Mouse (Mus musculus): ENCODE results near the gene Epha2. TPM values are rescaled to one million over a fixed set of nuclear protein-coding genes. Genes with fewer than 3 reads are reported as not detected.

Gene Epha2
- polyA plus RNA-seq, 1 experiment from 2014 or later = 3.4 TPM

DNA sequence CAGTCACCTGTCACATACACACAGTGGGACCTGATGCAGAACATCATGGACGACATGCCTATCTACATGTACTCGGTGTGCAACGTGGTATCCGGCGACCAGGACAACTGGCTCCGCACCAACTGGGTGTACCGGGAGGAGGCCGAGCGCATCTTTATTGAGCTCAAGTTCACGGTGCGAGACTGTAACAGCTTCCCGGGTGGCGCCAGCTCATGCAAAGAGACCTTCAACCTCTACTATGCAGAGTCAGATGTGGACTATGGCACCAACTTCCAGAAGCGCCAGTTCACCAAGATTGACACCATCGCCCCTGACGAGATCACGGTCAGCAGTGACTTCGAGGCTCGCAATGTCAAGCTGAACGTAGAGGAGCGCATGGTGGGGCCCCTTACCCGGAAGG is 7.3 kb downstream of the Epha2 start:
- 96% methylated on average over 22 of the region's 22 CpGs for WGBS

DNA sequence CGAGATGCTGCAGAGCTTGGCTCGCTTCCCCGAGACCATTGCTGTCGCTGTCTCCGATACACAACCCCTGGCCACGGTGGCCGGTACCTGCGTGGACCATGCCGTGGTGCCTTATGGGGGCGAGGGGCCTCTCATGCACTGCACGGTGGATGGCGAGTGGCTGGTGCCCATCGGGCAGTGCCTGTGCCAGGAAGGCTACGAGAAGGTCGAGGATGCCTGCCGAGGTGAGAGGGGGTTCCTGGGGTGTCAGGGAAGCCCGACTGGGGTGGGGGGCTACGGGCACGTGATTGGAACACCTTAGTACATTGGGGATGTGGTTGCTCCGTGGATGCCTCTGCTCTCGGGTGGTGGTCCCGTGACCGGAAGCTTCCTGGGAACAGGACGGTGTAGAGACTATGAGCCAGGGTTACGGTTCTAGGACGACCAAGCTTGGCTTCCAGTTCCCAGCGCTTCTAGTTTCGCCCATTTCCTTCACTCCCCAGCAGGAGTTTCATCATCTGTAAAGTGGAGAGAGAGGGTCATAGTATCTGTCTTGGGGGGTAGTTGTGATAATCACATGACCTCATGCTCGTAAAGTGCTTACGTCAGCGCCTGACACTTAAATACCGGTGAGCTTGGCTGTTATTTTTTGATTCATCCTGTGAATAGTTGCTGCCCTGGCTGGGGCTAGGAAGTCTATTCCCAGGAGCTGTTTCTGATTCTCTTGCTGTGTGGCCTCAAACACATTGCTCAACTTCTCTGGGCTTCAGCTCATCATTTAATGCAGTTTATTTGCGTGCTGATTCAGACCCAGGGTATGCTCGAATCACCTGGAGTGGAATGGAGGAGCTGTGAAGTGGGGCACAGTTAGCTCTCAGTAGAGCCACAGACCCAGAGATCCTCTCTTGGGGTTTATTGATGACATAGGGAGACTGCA is 8.1 kb downstream of the Epha2 start:
- no peaks in the 10 kb centered on the region for H3K9me3 ChIP-seq
- H3K36me3 ChIP-seq = 0 out of 2 replicates have a peak, but pooled peaks cover 6% of the 10 kb centered on the region
- 93% methylated on average over 34 of the region's 34 CpGs for WGBS
- H3K4me3 ChIP-seq = no peak overlapping the region
- peak overlapping the region; percentile 73 for H3K27ac ChIP-seq
- no peak overlapping the region for H3K4me2 ChIP-seq (replicated peaks)
- ATAC-seq (ENCODE audit: insufficient number of reproducible peaks, insufficient read depth, low FRiP score, low TSS enrichment) = no peak
- H3K27me3 ChIP-seq = peaks cover 3% of the 10 kb centered on the region
- peaks cover 40% of the 10 kb centered on the region for H3K4me1 ChIP-seq
- no peak overlapping the region for H3K9ac ChIP-seq

More for the DNA sequence above, 7.3 kb downstream of the Epha2 start:
- H3K9ac ChIP-seq = no peak overlapping the region
- no peak overlapping the region for H3K4me2 ChIP-seq (replicated peaks)
- peaks cover 40% of the 10 kb centered on the region for H3K4me1 ChIP-seq
- H3K36me3 ChIP-seq = 0 out of 2 replicates have a peak, but pooled peaks cover 6% of the 10 kb centered on the region
- ATAC-seq (ENCODE audit: insufficient number of reproducible peaks, insufficient read depth, low FRiP score, low TSS enrichment) = no peak
- no peak overlapping the region for H3K4me3 ChIP-seq
- H3K9me3 ChIP-seq = no peaks in the 10 kb centered on the region
- no peak overlapping the region for H3K27ac ChIP-seq
- H3K27me3 ChIP-seq = peaks cover 10% of the 10 kb centered on the region

DNA sequence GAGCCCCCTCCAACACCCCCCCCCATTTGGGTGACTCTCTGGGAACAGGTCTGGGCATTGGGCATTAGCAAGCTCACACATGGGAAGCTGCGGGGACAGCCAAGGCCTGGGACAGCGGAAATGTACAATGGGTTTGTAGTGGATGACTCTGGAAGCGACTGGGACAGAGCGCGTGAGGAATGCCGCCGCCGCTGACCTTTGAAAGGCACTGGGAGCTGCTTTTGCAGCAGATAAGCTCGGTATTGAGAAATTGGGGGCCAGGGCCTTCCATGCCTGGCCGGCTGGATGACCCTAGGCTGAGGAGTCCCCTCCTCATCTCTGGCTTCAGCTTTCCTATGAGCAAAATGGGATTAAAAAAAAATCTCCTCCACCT is 8.7 kb downstream of the Epha2 start:
- Histone ChIP-seq H3K9me3 (no peaks in the 10 kb centered on the region), H3K36me3 (0 out of 2 replicates have a peak, but pooled peaks cover 6% of the 10 kb centered on the region), H3K27ac (peak overlapping the region; percentile 73), H3K27me3 (no peaks in the 10 kb centered on the region), H3K4me2 (replicated peaks) (no peak overlapping the region), H3K9ac (no peak overlapping the region), H3K4me3 (no peak overlapping the region), H3K4me1 (peaks cover 44% of the 10 kb centered on the region)
- ATAC-seq (ENCODE audit: insufficient number of reproducible peaks, insufficient read depth, low FRiP score, low TSS enrichment) = no peak
- WGBS = 39% methylated on average over 10 of the region's 10 CpGs

DNA sequence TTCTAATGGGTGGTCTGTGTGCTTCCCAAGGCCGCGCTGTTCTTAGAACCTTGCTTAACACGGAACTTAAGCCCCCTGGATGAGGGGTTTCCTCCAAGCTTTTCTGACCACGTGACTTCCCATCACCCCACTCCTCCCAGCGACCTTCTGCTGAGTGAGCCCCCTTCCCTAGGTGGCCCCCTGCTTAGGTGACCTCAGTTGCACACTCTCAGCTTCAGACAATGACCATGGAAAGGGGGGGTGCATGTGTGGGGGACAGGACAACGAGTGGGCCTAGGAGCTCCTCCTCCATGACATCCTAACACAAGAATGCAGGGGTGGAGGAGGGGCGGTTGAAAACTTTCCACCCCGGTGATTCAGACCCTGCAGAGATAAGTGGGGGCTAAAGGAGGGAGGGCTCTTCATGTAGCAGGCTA is 9.2 kb downstream of the Epha2 start:
- peak; percentile 42; the same call in 1 of the 2 replicates for ATAC-seq (ENCODE audit: insufficient number of reproducible peaks, insufficient read depth, low FRiP score, low TSS enrichment)
- peak overlapping the region; percentile 73 for H3K27ac ChIP-seq
- 17% methylated on average over 8 of the region's 8 CpGs for WGBS
- peaks cover 44% of the 10 kb centered on the region for H3K4me1 ChIP-seq
- H3K9ac ChIP-seq = no peak overlapping the region
- 0 out of 2 replicates have a peak, but pooled peaks cover 6% of the 10 kb centered on the region for H3K36me3 ChIP-seq
- no peaks in the 10 kb centered on the region for H3K9me3 ChIP-seq
- no peak overlapping the region for H3K4me3 ChIP-seq
- no peaks in the 10 kb centered on the region for H3K27me3 ChIP-seq
- no peak overlapping the region for H3K4me2 ChIP-seq (replicated peaks)

DNA sequence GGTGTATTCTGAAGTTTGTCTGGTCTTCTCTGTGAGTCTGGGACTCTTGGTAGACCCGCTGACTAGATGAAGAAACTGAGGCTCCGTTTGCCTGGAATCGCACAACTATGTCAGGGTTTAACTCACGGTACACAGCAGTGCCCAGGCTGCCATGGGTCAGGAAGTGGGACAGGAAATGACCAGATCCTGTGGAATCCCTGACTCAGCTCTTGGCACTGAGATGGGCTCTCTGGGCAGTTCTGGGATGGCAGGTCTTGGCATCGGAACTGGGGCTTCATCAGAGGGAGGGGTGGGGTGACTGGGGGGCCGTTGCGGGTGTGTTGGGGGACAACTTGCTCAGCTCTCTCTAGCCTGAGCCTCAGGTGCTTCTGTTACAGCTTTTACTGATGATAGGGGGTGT is 10.0 kb downstream of the Epha2 start:
- no peaks in the 10 kb centered on the region for H3K27me3 ChIP-seq
- peaks cover 44% of the 10 kb centered on the region for H3K4me1 ChIP-seq
- H3K9ac ChIP-seq = no peak overlapping the region; the same call in 1 of the 2 replicates
- H3K4me2 ChIP-seq (replicated peaks) = no peak overlapping the region
- no peaks in the 10 kb centered on the region for H3K9me3 ChIP-seq
- 0 out of 2 replicates have a peak, but pooled peaks cover 6% of the 10 kb centered on the region for H3K36me3 ChIP-seq
- H3K4me3 ChIP-seq = no peak overlapping the region
- 72% methylated on average over 7 of the region's 7 CpGs for WGBS
- no peak for ATAC-seq (ENCODE audit: insufficient number of reproducible peaks, insufficient read depth, low FRiP score, low TSS enrichment)
- no peak overlapping the region for H3K27ac ChIP-seq

DNA sequence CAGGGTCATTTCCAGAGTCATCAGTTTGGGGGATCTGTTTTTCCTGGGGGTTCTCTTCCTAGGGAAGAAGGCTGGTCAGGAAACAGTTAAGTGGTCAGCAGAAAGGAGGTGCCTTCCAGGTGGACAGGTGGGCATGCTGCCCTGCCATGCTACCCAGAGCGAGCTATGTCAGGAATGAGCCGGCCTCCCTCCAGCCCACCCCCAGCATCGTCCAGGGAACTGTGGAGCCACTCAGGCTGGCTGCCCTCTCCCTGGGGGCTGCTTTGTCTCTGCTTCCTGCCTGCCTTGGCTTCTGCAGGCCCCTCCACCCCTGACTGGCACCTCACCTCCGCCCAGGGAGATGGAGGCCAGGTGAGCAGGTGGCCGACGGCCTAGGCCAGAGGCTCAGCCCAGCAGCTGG is 10.5 kb downstream of the Epha2 start:
- no peak overlapping the region for H3K4me3 ChIP-seq
- H3K27ac ChIP-seq = 0 out of 2 replicates have a peak overlapping the region, but pooled peaks have one; percentile 5
- ATAC-seq (ENCODE audit: insufficient number of reproducible peaks, insufficient read depth, low FRiP score, low TSS enrichment) = no peak
- no peaks in the 10 kb centered on the region for H3K9me3 ChIP-seq
- H3K27me3 ChIP-seq = no peaks in the 10 kb centered on the region
- H3K9ac ChIP-seq = no peak overlapping the region
- 59% methylated on average over 6 of the region's 6 CpGs for WGBS
- peaks cover 44% of the 10 kb centered on the region for H3K4me1 ChIP-seq
- H3K4me2 ChIP-seq (replicated peaks) = no peak overlapping the region
- H3K36me3 ChIP-seq = 0 out of 2 replicates have a peak, but pooled peaks cover 6% of the 10 kb centered on the region

DNA sequence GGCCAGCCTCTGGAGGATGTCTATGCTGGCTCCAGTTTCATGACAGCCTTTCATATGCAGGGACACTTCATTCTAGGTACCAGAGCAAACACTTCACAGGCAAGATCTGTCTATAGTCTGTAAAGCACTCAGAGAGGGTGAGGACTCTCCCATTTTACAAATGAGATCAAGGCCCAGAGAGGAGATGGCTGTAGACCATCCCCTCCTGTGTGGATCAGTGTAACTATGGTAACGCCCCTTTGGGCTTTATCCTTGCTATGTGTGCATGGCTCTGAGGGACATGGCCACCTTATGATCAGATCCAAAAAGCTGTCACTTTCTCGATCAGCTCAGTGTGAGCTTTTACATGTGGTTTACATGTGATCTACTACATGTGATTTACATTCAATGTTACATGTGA is 10.9 kb downstream of the Epha2 start:
- 0 out of 2 replicates have a peak overlapping the region, but pooled peaks have one; percentile 5 for H3K27ac ChIP-seq
- WGBS = 83% methylated on average over 2 of the region's 2 CpGs
- 0 out of 2 replicates have a peak, but pooled peaks cover 6% of the 10 kb centered on the region for H3K36me3 ChIP-seq
- H3K9ac ChIP-seq = no peak overlapping the region
- H3K27me3 ChIP-seq = no peaks in the 10 kb centered on the region
- peaks cover 44% of the 10 kb centered on the region for H3K4me1 ChIP-seq
- no peak overlapping the region for H3K4me3 ChIP-seq
- no peak overlapping the region for H3K4me2 ChIP-seq (replicated peaks)
- no peak for ATAC-seq (ENCODE audit: insufficient number of reproducible peaks, insufficient read depth, low FRiP score, low TSS enrichment)
- no peaks in the 10 kb centered on the region for H3K9me3 ChIP-seq

DNA sequence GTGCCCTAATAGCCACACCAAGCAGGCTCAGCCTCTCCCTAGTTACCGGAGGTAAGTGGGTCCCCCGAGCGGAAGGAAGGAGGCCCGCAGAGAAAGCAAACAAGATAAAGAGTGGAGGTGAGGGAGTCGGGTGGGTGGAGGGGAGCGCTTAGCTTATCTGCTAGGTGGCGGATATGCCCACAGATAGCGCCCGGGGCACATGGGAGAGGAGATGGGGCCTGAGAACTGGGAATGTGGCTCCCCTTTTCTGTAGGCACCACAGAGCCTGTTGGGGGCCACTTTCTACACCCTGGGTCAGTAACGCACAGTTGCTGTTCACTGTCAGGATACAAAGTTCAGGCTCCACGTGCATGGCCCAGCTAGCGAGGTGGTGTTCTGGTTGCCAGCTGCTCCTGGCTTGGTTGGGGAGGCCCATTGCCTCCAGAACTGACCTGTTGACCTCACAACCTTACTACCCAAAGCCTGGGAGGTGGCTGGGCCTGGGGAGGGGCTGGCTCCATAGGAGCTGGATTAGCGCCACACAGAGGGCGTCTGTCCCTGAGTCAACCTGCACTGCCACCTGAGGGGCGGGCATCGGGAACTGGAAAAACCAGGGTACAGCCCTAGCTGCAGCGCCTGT is 11.6 kb downstream of the Epha2 start:
- Histone ChIP-seq H3K27me3 (no peaks in the 10 kb centered on the region), H3K9ac (no peak overlapping the region), H3K36me3 (0 out of 2 replicates have a peak, but pooled peaks cover 6% of the 10 kb centered on the region), H3K4me2 (replicated peaks) (no peak overlapping the region), H3K9me3 (no peaks in the 10 kb centered on the region), H3K27ac (no peak overlapping the region), H3K4me1 (peaks cover 44% of the 10 kb centered on the region), H3K4me3 (no peak overlapping the region)
- 70% methylated on average over 17 of the region's 17 CpGs for whole genome bisulfite sequencing
- no peak for ATAC-seq (ENCODE audit: insufficient number of reproducible peaks, insufficient read depth, low FRiP score, low TSS enrichment)

DNA sequence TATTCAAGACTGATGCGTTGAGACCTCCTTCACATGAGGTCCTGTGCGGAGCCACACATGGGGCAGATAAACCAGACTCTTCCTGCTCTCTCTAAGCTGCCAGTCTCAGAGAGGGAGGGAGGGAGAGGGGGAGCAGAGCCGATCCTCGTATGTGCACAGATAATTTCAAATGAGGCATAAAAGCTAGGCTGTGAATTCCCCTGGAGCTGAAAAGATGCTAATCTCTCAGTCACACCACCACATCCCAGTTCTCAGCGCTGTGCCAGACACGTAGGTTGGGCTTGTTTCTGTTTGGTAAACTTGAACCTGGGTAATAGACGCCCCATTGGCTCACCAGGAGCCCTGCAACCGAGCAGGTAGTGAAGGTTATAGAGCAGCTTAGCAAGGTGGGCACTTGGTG is 12.4 kb downstream of the Epha2 start:
- Histone ChIP-seq H3K9me3 (no peaks in the 10 kb centered on the region), H3K4me2 (replicated peaks) (no peak overlapping the region), H3K4me1 (peaks cover 44% of the 10 kb centered on the region), H3K4me3 (no peak overlapping the region), H3K9ac (no peak overlapping the region), H3K27me3 (no peaks in the 10 kb centered on the region), H3K36me3 (0 out of 2 replicates have a peak, but pooled peaks cover 5% of the 10 kb centered on the region), H3K27ac (no peak overlapping the region)
- ATAC-seq (ENCODE audit: insufficient number of reproducible peaks, insufficient read depth, low FRiP score, low TSS enrichment) = no peak
- 65% methylated on average over 8 of the region's 8 CpGs for WGBS

DNA sequence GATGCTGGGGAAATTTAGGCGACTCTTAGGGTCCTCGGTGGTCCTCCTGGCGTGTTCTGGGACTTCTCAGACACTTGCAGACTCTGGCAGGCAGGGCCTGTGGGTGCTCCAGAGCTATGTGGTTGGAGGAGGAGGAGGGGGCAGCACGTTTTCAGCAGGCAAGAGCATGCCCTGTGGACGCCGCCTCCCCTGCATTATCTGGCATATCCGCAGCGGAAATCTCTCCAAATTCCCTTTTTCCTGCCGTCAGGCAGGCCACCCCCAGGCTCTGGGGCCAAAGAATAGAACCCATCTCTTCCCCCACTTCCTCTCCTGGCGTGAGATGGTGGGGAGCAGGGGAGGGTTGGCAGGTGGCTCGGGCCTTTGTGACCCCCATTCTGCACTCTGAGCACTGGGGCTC is 12.9 kb downstream of the Epha2 start:
- H3K4me2 ChIP-seq (replicated peaks) = no peak overlapping the region
- H3K9ac ChIP-seq = no peak overlapping the region
- no peak overlapping the region for H3K4me3 ChIP-seq
- H3K4me1 ChIP-seq = peaks cover 44% of the 10 kb centered on the region
- no peak for ATAC-seq (ENCODE audit: insufficient number of reproducible peaks, insufficient read depth, low FRiP score, low TSS enrichment)
- no peaks in the 10 kb centered on the region for H3K27me3 ChIP-seq
- peak overlapping the region; percentile 30; the same call in 1 of the 2 replicates for H3K27ac ChIP-seq
- 0 out of 2 replicates have a peak, but pooled peaks cover 1% of the 10 kb centered on the region for H3K36me3 ChIP-seq
- no peaks in the 10 kb centered on the region for H3K9me3 ChIP-seq
- 44% methylated on average over 11 of the region's 11 CpGs for WGBS

DNA sequence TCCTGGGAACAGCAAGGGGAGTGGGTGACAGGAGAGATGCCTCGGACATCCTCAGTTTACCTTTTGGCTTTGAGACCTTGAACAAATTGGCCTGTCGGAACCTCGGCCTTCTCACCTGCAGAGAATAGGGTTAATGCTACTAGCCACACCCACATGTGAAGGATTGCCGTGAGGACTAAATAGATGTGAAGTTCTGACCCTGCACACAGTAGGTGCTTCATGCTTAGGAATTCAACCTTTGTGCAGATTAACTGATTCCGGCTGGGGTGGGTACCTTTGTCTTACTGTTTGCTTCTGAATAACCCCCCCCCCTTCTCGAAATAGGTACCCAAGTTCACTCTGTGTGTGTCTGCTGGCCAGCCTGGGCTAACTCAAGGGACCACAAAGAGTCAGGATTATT is 13.7 kb downstream of the Epha2 start:
- H3K9me3 ChIP-seq = no peaks in the 10 kb centered on the region
- no peak overlapping the region for H3K9ac ChIP-seq
- ATAC-seq (ENCODE audit: insufficient number of reproducible peaks, insufficient read depth, low FRiP score, low TSS enrichment) = no peak
- no peak overlapping the region for H3K27ac ChIP-seq
- H3K4me3 ChIP-seq = no peak overlapping the region
- 79% methylated on average over 6 of the region's 6 CpGs for WGBS
- no peaks in the 10 kb centered on the region for H3K36me3 ChIP-seq
- H3K4me1 ChIP-seq = peaks cover 40% of the 10 kb centered on the region
- H3K4me2 ChIP-seq (replicated peaks) = no peak overlapping the region
- no peaks in the 10 kb centered on the region for H3K27me3 ChIP-seq
